Comparison of ENCODE assay signal across 14 mouse cellular contexts in the genomic region with DNA sequence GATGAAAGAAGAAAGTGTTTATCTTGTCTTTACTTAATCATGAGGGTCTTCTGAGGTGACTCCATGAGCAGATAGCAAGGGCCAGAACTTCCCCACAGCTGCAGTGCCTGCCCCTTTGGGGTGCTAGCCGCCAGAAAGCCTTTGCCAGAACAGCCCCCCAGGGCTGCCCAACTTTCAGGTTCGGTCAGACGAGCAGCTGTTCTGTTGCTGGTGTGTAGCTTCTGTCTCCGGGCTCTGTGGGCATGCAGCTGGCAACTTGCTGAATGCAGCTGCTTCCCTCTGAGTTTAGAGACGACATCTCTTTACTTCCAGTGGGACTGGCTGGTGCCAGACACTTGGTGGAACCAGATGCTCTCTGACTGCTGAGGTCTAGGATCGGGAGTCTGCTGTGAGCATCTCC. TPM values are rescaled to one million over a fixed set of nuclear protein-coding genes. Genes with fewer than 3 reads are reported as not detected.
DNase-seq lines count a peak whose midpoint lies in the region; ATAC-seq and TF ChIP-seq lines count a peak whose summit lies in the region.
"Had no signal": no experiment of that assay in that cellular context is flagged by ENCODE, and none has a peak within 500 bp of the region (broad histone marks: within the 10 kb centered on the region; RNA-seq: fewer than 3 reads in every experiment).

No protein-coding gene starts in this region.

- DNase-seq in gastrocnemius, adult 2 months = peak; percentile 24
- DNase-seq in gastrocnemius, postnatal 4 days (ENCODE audit: low spot score in 2 of 2) = no peak
- peak; percentile 65 for DNase-seq in midbrain, embryonic 11.5 days (ENCODE audit: low spot score, missing footprints)
- no peak for DNase-seq in midbrain, embryonic 14.5 days
- peak; percentile 71 for DNase-seq in embryonic facial prominence, embryonic 14.5 days (ENCODE audit: low spot score)
- DNase-seq in thymus, postnatal 14 days = peak; percentile 51
- DNase-seq in frontal cortex, postnatal 25 days (ENCODE audit: low spot score in 2 of 2) = no peak
- DNase-seq in layer of hippocampus, postnatal 36 days = no peak
- DNase-seq: cerebellum, adult 11-12 months; lung, adult 2 months; right cerebral cortex, adult 18-20 months had no signal

- H3K4me3 ChIP-seq in gastrocnemius, adult 2 months = no peak overlapping the region
- H3K4me3 ChIP-seq in midbrain, embryonic 11.5 days (ENCODE audit: low read depth, low read length) = no peak overlapping the region
- H3K4me3 ChIP-seq in midbrain, embryonic 14.5 days (replicated peaks; ENCODE audit: low read depth, low read length) = no peak overlapping the region
- no peak overlapping the region for H3K4me3 ChIP-seq in embryonic facial prominence, embryonic 14.5 days (ENCODE audit: low read depth, low read length)
- H3K4me3 ChIP-seq: heart, embryonic 15.5 days; hindbrain, embryonic 13.5 days; intestine, embryonic 15.5 days had no signal

- no peak overlapping the region for H3K4me2 ChIP-seq in midbrain, embryonic 11.5 days
- no peak overlapping the region for H3K4me2 ChIP-seq in midbrain, embryonic 14.5 days (ENCODE audit: low read length)
- no peak overlapping the region for H3K4me2 ChIP-seq in embryonic facial prominence, embryonic 14.5 days (ENCODE audit: low read depth, low read length)
- H3K4me2 ChIP-seq: heart, embryonic 15.5 days; hindbrain, embryonic 13.5 days; intestine, embryonic 15.5 days had no signal

- intact Hi-C loops in gastrocnemius, adult 2 months (cut with DNase I) = no loop called here

- H3K36me3 ChIP-seq in midbrain, embryonic 11.5 days (ENCODE audit: control insufficient read depth, insufficient read depth, low read length) = no peaks in the 10 kb centered on the region
- H3K36me3 ChIP-seq in midbrain, embryonic 14.5 days (ENCODE audit: control insufficient read depth, insufficient read depth, low read length) = no peaks in the 10 kb centered on the region
- H3K36me3 ChIP-seq in embryonic facial prominence, embryonic 14.5 days (ENCODE audit: control insufficient read depth, insufficient read depth, low read length) = no peaks in the 10 kb centered on the region
- H3K36me3 ChIP-seq: heart, embryonic 15.5 days; hindbrain, embryonic 13.5 days; intestine, embryonic 15.5 days had no signal

- no peak overlapping the region for H3K27ac ChIP-seq in gastrocnemius, adult 2 months
- H3K27ac ChIP-seq in midbrain, embryonic 11.5 days (ENCODE audit: low read depth, low read length) = no peak overlapping the region
- H3K27ac ChIP-seq in midbrain, embryonic 14.5 days (replicated peaks; ENCODE audit: low read depth, low read length) = no peak overlapping the region
- no peak overlapping the region for H3K27ac ChIP-seq in embryonic facial prominence, embryonic 14.5 days (replicated peaks; ENCODE audit: low read depth, low read length)
- H3K27ac ChIP-seq: hindbrain, embryonic 13.5 days had no signal

- no peaks in the 10 kb centered on the region for H3K27me3 ChIP-seq in midbrain, embryonic 11.5 days (ENCODE audit: control insufficient read depth, insufficient read depth, low read length)
- H3K27me3 ChIP-seq in midbrain, embryonic 14.5 days (ENCODE audit: control insufficient read depth, insufficient read depth, low read length) = no peaks in the 10 kb centered on the region
- H3K27me3 ChIP-seq in embryonic facial prominence, embryonic 14.5 days (replicated peaks; ENCODE audit: control insufficient read depth, insufficient read depth, low read length) = no peaks in the 10 kb centered on the region
- H3K27me3 ChIP-seq: heart, embryonic 15.5 days; hindbrain, embryonic 13.5 days; intestine, embryonic 15.5 days had no signal

- no peaks in the 10 kb centered on the region for H3K4me1 ChIP-seq in midbrain, embryonic 11.5 days (ENCODE audit: control insufficient read depth, insufficient read depth, low read length)
- H3K4me1 ChIP-seq in midbrain, embryonic 14.5 days (ENCODE audit: control insufficient read depth, insufficient read depth, low read length) = peaks cover 12% of the 10 kb centered on the region; the same call in 1 of the 2 replicates
- peaks cover 29% of the 10 kb centered on the region for H3K4me1 ChIP-seq in embryonic facial prominence, embryonic 14.5 days (ENCODE audit: control insufficient read depth, insufficient read depth, low read length)

- TF ChIP-seq CTCF in gastrocnemius, adult 2 months (IDR thresholded peaks at IDR 0.05) = no peak

- H3K9me3 ChIP-seq in midbrain, embryonic 11.5 days (ENCODE audit: control insufficient read depth, low read length) = no peaks in the 10 kb centered on the region
- no peaks in the 10 kb centered on the region for H3K9me3 ChIP-seq in midbrain, embryonic 14.5 days (ENCODE audit: control insufficient read depth, low read length)
- no peaks in the 10 kb centered on the region for H3K9me3 ChIP-seq in embryonic facial prominence, embryonic 14.5 days (ENCODE audit: control insufficient read depth, low read length)
- H3K9me3 ChIP-seq: heart, embryonic 15.5 days; hindbrain, embryonic 13.5 days; intestine, embryonic 15.5 days had no signal

- 74% methylated on average over 6 of the region's 6 CpGs for WGBS in midbrain, embryonic 11.5 days
- 62% methylated on average over 6 of the region's 6 CpGs for WGBS in midbrain, embryonic 14.5 days
- 33% methylated on average over 6 of the region's 6 CpGs for WGBS in embryonic facial prominence, embryonic 14.5 days

- H3K9ac ChIP-seq in midbrain, embryonic 11.5 days (ENCODE audit: low read length) = no peak overlapping the region
- H3K9ac ChIP-seq in midbrain, embryonic 14.5 days (replicated peaks; ENCODE audit: low read length) = no peak overlapping the region
- no peak overlapping the region for H3K9ac ChIP-seq in embryonic facial prominence, embryonic 14.5 days (ENCODE audit: low read depth, low read length)
- H3K9ac ChIP-seq: hindbrain, embryonic 13.5 days; intestine, embryonic 15.5 days had no signal

- ATAC-seq in midbrain, embryonic 11.5 days (ENCODE audit: low FRiP score) = no peak
- ATAC-seq in midbrain, embryonic 14.5 days (ENCODE audit: low FRiP score, low TSS enrichment) = no peak
- ATAC-seq in embryonic facial prominence, embryonic 14.5 days (ENCODE audit: low read depth) = peak; percentile 20; the same call in 1 of the 2 replicates
- ATAC-seq: intestine, embryonic 15.5 days had no signal

RNA-seq across cellular contexts. Expression of a gene that starts 32.9 kb away (rescaled TPM):
- 10 to 100 TPM; 13.4 to 58.6 TPM for total RNA-seq in gastrocnemius, adult 2 months (2021)
- total RNA-seq in gastrocnemius, postnatal 4 days (2021) = 10 to 100 TPM; 80.3 to 83.2 TPM
- 8.9 and 14.0 TPM in 2 replicates for polyA plus RNA-seq in midbrain, embryonic 11.5 days (2014; fragmentation: Nextera tagmentation; extraction: Ambion mirVana)
- polyA plus RNA-seq in midbrain, embryonic 14.5 days (2014; fragmentation: Nextera tagmentation; extraction: Ambion mirVana) = 15.3 and 19.3 TPM in 2 replicates
- 25.1 and 27.8 TPM in 2 replicates for polyA plus RNA-seq in embryonic facial prominence, embryonic 14.5 days (2014; fragmentation: Nextera tagmentation; extraction: Ambion mirVana)
- total RNA-seq in layer of hippocampus, postnatal 36 days (2021) = 10 to 100 TPM; 16.9 to 18.0 TPM

Comparison
In these comparisons a context has a peak if more than half of its experiments do, and no peak if none do; other contexts are left out.
1. DNase-seq: peak in gastrocnemius, adult 2 months (single experiment), midbrain, embryonic 11.5 days (single experiment), embryonic facial prominence, embryonic 14.5 days (single experiment) and thymus, postnatal 14 days (single experiment); none in gastrocnemius, postnatal 4 days (0 of 2), midbrain, embryonic 14.5 days (single experiment), frontal cortex, postnatal 25 days (0 of 2) and layer of hippocampus, postnatal 36 days (0 of 2).